Mouse (Mus musculus): Measurements from ENCODE around the gene Abcc12. TPM values are rescaled to one million over a fixed set of nuclear protein-coding genes. Genes with fewer than 3 reads are reported as not detected.

Gene Abcc12
- polyA plus RNA-seq, 1 experiment from 2014 or later = 0.08 TPM

DNA sequence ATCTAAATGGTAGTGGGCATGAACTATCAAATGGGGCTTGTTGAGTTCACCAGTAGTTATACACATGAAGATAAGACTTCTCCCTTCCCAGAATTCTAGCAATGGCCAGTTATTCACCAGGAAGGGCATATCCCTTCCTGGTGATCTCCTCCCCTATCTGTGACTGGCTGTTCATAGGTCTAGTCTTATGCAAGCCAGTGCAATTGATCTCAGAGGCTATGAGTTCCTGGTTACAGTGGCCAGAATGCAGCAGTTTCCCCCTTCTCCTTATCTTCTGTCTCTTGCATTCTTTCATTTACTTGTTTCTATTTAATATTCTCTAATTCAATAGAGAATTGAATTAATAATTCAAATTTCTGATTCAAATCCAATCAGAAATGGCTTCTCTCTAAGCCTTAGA is 96.2 kb downstream of the Abcc12 start:
- no peak for ATAC-seq (ENCODE audit: low FRiP score)
- no peaks in the 10 kb centered on the region for H3K9me3 ChIP-seq

GRCm38 (mm10) chr8:86482116-86482515 is 98.4 kb downstream of the Abcc12 start:
- no peaks in the 10 kb centered on the region for H3K27me3 ChIP-seq
- H3K4me3 ChIP-seq = no peak overlapping the region
- H3K4me1 ChIP-seq (replicated peaks) = no peaks in the 10 kb centered on the region
- WGBS = 84% methylated on average over 1 of the region's 1 CpGs
- H3K4me2 ChIP-seq = no peak overlapping the region
- H3K9me3 ChIP-seq = no peaks in the 10 kb centered on the region
- H3K27ac ChIP-seq = no peak overlapping the region
- H3K9ac ChIP-seq = no peak overlapping the region
- H3K36me3 ChIP-seq = no peaks in the 10 kb centered on the region
- ATAC-seq (ENCODE audit: low FRiP score) = no peak

More for the DNA sequence above, 96.2 kb downstream of the Abcc12 start:
- Histone ChIP-seq H3K27ac (no peak overlapping the region), H3K9ac (no peak overlapping the region), H3K36me3 (no peaks in the 10 kb centered on the region), H3K4me3 (no peak overlapping the region), H3K4me2 (no peak overlapping the region), H3K4me1 (replicated peaks) (no peaks in the 10 kb centered on the region), H3K27me3 (no peaks in the 10 kb centered on the region)

DNA sequence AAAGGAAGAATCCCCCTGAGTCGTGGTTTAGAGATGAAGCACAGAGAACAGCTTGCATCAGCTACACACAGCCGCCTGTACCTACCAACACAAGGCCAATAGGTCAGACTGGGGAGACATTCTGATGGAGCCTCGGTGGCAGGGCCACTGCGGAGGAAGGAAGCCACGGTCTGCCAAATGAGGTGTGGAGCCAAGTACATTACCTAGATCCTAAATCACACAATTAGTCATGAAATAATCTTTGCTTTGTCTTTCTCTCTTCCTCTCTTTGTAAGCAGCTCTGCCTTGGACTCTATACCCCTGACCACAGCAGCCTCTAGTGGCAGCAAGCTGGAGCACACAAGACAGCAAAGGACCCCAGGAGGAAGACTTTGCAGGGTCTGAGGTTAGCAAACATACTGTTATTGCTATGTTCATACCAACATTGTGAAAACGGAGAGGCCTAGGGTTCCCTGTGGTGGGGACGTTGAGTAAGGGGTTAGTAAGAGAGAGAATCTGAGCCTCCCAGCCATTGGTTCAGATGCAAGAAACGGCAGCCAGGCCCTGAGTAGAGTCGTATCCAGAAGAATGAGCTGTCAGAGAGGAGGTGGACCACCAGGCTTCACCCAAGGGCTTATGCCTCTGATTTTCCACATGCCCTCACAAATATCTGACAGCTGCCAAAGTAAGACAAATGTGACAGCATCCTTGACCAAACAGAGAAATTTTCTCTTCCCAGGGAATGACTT is 104.6 kb downstream of the Abcc12 start:
- WGBS = 52% methylated on average over 9 of the region's 9 CpGs
- Histone ChIP-seq H3K9me3 (no peaks in the 10 kb centered on the region), H3K36me3 (no peaks in the 10 kb centered on the region), H3K27ac (peak overlapping the region; percentile 60), H3K9ac (no peak overlapping the region), H3K4me1 (replicated peaks) (peaks cover 8% of the 10 kb centered on the region; the same call in 1 of the 2 replicates), H3K4me2 (no peak overlapping the region), H3K4me3 (no peak overlapping the region), H3K27me3 (no peaks in the 10 kb centered on the region)
- ATAC-seq (ENCODE audit: low FRiP score) = peak; percentile 91

DNA sequence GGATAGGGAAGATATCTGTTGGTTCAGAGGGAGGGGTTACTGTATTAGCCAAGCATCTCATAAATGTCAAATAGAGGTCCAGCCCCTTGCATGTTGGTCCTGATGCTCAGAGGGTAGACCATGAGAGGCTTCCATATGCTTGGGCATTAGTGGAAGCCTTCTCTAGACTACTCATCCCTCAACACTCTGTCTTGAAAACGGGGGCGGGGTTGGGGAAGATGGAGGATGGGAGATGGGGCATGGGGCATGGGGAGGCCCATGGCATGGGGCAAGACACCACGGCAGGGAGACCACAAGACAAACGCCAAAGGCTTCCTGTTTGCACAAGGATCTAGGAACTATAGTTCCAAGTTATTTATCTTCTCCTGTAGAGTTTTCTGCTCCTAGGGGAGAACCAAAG is 106.0 kb downstream of the Abcc12 start:
- ATAC-seq (ENCODE audit: low FRiP score) = no peak
- H3K27ac ChIP-seq = no peak overlapping the region
- 94% methylated on average over 4 of the region's 4 CpGs for WGBS

GRCm38 (mm10) chr8:86473121-86473520 is 107.4 kb downstream of the Abcc12 start:
- 39% methylated on average over 6 of the region's 6 CpGs for WGBS
- H3K27ac ChIP-seq = 0 out of 2 replicates have a peak overlapping the region, but pooled peaks have one; percentile 23
- no peak for ATAC-seq (ENCODE audit: low FRiP score)

More for the DNA sequence above, 106.0 kb downstream of the Abcc12 start:
- H3K4me2 ChIP-seq = no peak overlapping the region
- peaks cover 8% of the 10 kb centered on the region; the same call in 1 of the 2 replicates for H3K4me1 ChIP-seq (replicated peaks)
- H3K4me3 ChIP-seq = no peak overlapping the region
- no peaks in the 10 kb centered on the region for H3K9me3 ChIP-seq
- H3K9ac ChIP-seq = no peak overlapping the region
- H3K36me3 ChIP-seq = no peaks in the 10 kb centered on the region
- no peaks in the 10 kb centered on the region for H3K27me3 ChIP-seq

DNA sequence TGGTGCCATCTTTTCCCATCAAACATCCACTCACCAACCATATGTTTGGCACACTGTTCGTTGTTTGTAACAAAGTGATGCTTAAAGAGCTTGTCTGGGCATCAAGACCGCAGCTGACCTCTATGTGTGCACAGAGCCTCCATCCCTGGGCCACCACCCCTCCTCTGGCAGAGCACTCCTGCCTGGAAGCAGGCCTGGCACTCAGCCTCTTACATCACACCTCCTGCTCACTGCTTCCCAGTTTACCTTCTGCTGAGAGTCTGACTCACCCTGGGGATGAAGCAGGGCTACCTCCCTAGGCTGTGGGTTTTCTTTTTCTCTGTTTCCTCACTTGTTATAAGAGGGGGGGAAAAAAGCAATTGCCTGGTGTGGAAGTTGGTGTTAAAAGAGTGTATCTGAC is 109.8 kb downstream of the Abcc12 start:
- H3K4me2 ChIP-seq = no peak overlapping the region
- H3K4me1 ChIP-seq (replicated peaks) = peaks cover 7% of the 10 kb centered on the region; the same call in 1 of the 2 replicates
- no peak overlapping the region for H3K4me3 ChIP-seq
- no peaks in the 10 kb centered on the region for H3K9me3 ChIP-seq
- WGBS = 89% methylated on average over 2 of the region's 2 CpGs
- H3K27ac ChIP-seq = no peak overlapping the region
- no peak overlapping the region for H3K9ac ChIP-seq
- ATAC-seq (ENCODE audit: low FRiP score) = no peak
- no peaks in the 10 kb centered on the region for H3K36me3 ChIP-seq
- H3K27me3 ChIP-seq = no peaks in the 10 kb centered on the region

More at GRCm38 (mm10) chr8:86473121-86473520, 107.4 kb downstream of the Abcc12 start:
- Histone ChIP-seq H3K4me2 (no peak overlapping the region), H3K4me1 (replicated peaks) (peaks cover 8% of the 10 kb centered on the region; the same call in 1 of the 2 replicates), H3K9ac (no peak overlapping the region), H3K36me3 (no peaks in the 10 kb centered on the region), H3K4me3 (no peak overlapping the region), H3K27me3 (no peaks in the 10 kb centered on the region), H3K9me3 (no peaks in the 10 kb centered on the region)

GRCm38 (mm10) chr8:86463215-86463614 is 117.3 kb downstream of the Abcc12 start:
- Histone ChIP-seq H3K27ac (no peak overlapping the region), H3K4me1 (replicated peaks) (no peaks in the 10 kb centered on the region), H3K9me3 (no peaks in the 10 kb centered on the region), H3K36me3 (no peaks in the 10 kb centered on the region), H3K9ac (no peak overlapping the region), H3K4me2 (no peak overlapping the region), H3K4me3 (no peak overlapping the region), H3K27me3 (no peaks in the 10 kb centered on the region)
- no peak for ATAC-seq (ENCODE audit: low FRiP score)
- WGBS = 98% methylated on average over 2 of the region's 2 CpGs

DNA sequence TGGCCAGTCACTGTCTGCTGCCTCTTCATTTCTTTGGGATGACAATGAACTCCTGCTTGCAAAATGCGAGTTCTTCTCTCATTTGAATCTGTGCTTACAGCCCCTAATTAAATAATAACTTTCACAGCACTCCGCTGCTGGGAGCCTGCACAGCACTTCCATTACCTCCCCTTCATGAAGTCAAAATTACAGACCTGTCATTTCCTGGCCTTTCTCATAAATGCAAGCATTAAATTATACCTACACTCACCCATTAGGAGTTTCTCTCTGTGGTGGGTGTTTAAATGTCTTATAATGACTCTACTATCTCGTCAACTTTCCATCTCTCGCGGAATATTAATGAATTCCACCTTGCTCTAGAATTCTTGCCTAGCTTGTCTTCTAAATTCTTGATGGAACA is 120.1 kb downstream of the Abcc12 start:
- H3K27me3 ChIP-seq = no peaks in the 10 kb centered on the region
- H3K4me2 ChIP-seq = no peak overlapping the region
- 74% methylated on average over 5 of the region's 5 CpGs for WGBS
- H3K9ac ChIP-seq = no peak overlapping the region
- no peaks in the 10 kb centered on the region for H3K9me3 ChIP-seq
- no peak for ATAC-seq (ENCODE audit: low FRiP score)
- no peaks in the 10 kb centered on the region for H3K36me3 ChIP-seq
- H3K27ac ChIP-seq = no peak overlapping the region
- no peak overlapping the region for H3K4me3 ChIP-seq
- H3K4me1 ChIP-seq (replicated peaks) = no peaks in the 10 kb centered on the region

DNA sequence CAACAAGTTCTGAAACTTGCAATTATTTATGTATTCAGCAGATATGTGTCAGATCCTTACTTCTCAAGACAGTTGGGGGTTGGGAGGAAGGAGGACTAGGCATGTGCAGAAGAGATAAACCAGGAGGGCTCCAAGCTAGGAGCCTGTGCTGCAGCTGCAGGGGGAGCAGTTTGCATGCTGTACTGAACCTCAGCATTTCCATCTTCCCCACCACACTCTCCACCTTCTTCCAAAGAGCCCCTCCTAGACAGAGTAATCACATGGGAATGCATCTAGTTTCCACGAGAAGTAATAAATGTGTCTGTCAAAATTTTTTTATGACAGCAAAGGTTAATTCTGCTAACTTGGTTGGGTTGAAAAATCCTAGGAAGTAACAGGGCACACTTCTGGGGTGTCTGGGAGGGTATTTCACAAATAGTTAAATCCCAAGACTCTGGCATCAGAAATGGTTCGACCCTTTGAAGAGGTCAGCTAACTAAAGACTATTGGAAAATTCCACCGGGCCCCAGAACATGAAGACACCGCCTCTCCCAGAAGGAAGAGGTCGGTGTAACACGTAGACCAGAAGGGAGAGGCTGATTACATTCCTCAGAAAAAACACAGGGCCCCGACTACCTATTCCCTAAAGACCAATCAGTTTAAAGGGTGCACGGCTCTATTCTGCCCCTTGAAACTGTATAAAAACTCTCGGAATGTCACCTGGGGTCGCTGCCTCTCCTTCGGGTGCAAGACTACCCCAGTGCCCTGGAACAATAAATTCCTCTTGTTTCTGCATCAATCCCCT is 126.6 kb downstream of the Abcc12 start:
- no peaks in the 10 kb centered on the region for H3K36me3 ChIP-seq
- H3K9ac ChIP-seq = no peak overlapping the region
- no peak for ATAC-seq (ENCODE audit: low FRiP score)
- H3K27ac ChIP-seq = no peak overlapping the region; the same call in 1 of the 2 replicates
- H3K9me3 ChIP-seq = peaks cover 6% of the 10 kb centered on the region; the same call in 1 of the 2 replicates
- no peak overlapping the region for H3K4me2 ChIP-seq
- H3K4me1 ChIP-seq (replicated peaks) = peaks cover 4% of the 10 kb centered on the region
- H3K27me3 ChIP-seq = no peaks in the 10 kb centered on the region
- 81% methylated on average over 11 of the region's 11 CpGs for WGBS
- H3K4me3 ChIP-seq = no peak overlapping the region

- H3K4me2 ChIP-seq = no peak overlapping the region
- no peak overlapping the region for H3K4me3 ChIP-seq
- peaks cover 4% of the 10 kb centered on the region for H3K4me1 ChIP-seq (replicated peaks)
- 95% methylated on average over 4 of the region's 4 CpGs for WGBS
- H3K36me3 ChIP-seq = no peaks in the 10 kb centered on the region
- no peak overlapping the region for H3K9ac ChIP-seq
- H3K27ac ChIP-seq = no peak overlapping the region
- H3K27me3 ChIP-seq = no peaks in the 10 kb centered on the region
- H3K9me3 ChIP-seq = peaks cover 6% of the 10 kb centered on the region; the same call in 1 of the 2 replicates
- no peak for ATAC-seq (ENCODE audit: low FRiP score)
Observed at GRCm38 (mm10) chr8:86449870-86450515, 130.5 kb downstream of the Abcc12 start.

DNA sequence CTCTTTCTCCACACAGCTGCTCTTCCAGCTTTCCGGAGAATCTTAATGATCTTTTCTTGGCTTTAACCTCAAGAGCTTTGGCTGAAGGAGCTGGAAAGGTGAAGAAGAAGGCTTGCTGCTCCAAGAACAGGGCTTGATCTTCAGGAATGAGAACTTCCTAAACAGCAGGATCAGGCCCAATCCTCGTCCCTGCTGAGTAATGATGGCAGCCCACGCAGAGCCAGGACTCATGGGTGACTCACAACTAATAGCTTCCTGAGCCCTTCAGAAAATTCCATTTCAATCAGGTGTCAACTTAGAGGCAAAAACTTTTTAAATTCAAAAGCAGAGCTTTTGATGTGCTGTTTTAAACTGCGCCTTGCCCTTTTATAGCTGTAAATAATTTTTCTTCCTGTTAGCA is 135.0 kb downstream of the Abcc12 start:
- Histone ChIP-seq H3K4me3 (no peak overlapping the region), H3K36me3 (no peaks in the 10 kb centered on the region), H3K4me1 (replicated peaks) (no peaks in the 10 kb centered on the region; the same call in 1 of the 2 replicates), H3K9me3 (no peaks in the 10 kb centered on the region), H3K27me3 (no peaks in the 10 kb centered on the region), H3K9ac (no peak overlapping the region), H3K4me2 (no peak overlapping the region), H3K27ac (no peak overlapping the region)
- no peak for ATAC-seq (ENCODE audit: low FRiP score)
- WGBS = 83% methylated on average over 4 of the region's 4 CpGs

DNA sequence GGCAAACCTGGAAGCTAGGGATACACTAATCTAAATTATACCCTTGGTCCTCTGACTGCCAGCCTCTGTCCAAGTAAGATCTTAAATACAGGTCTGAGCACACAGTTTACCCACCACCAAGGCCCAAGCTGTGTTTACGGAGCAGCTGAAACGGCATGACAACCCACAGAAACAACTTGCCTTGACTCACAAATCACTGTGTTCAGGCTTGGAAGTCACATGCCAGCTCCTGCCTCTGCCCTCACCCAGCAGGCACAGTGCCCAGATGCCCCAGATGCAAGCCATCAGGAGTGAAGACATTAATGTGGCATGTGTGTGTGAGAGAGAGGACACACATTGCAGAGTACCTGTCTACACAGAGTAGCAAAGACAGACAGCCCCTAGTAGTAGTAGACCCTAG is 136.7 kb downstream of the Abcc12 start:
- Histone ChIP-seq H3K9me3 (no peaks in the 10 kb centered on the region), H3K27ac (no peak overlapping the region), H3K4me1 (replicated peaks) (peaks cover 12% of the 10 kb centered on the region), H3K4me2 (no peak overlapping the region), H3K4me3 (no peak overlapping the region), H3K27me3 (no peaks in the 10 kb centered on the region), H3K36me3 (no peaks in the 10 kb centered on the region), H3K9ac (no peak overlapping the region)
- 86% methylated on average over 2 of the region's 2 CpGs for WGBS
- ATAC-seq (ENCODE audit: low FRiP score) = no peak
